ENCODE assay signal across 8 mouse cellular contexts in genomic region chr3:82145126-82145901, GRCm38 (mm10). TPM values are rescaled to one million over a fixed set of nuclear protein-coding genes. Genes with fewer than 3 reads are reported as not detected.
DNase-seq lines count a peak whose midpoint lies in the region; ATAC-seq lines count a peak whose summit lies in the region.

Gene Gucy1a1, minus strand, starts transcription at chr3:82145789.

- H3K9me3 ChIP-seq in hindbrain, embryonic 14.5 days (ENCODE audit: control insufficient read depth, low read length): no peaks in the 10 kb centered on the region

- peak within 1 kb of the TSS; percentile 26; the same call in 1 of the 2 replicates for H3K27ac ChIP-seq in hindbrain, embryonic 14.5 days

- peak; percentile 86 for ATAC-seq in hindbrain, embryonic 14.5 days (ENCODE audit: low FRiP score)
- ATAC-seq in erythroid progenitor cell, adult 5-6 weeks (replicated peaks; ENCODE audit: low FRiP score, poor library complexity, severe bottlenecking): no peak

- H3K36me3 ChIP-seq in hindbrain, embryonic 14.5 days (replicated peaks; ENCODE audit: control insufficient read depth, insufficient read depth): no peaks in the 10 kb centered on the region

- peak within 1 kb of the TSS; percentile 64 for H3K9ac ChIP-seq in hindbrain, embryonic 14.5 days

- DNase-seq in MN1 (ENCODE audit: low spot score): peak; percentile 49
- peak; percentile 60 to 68 for DNase-seq in cerebellum, postnatal 10 days
- DNase-seq in frontal cortex, postnatal 36 days (ENCODE audit: low spot score in 2 of 2): peak; percentile 54 to 63
- DNase-seq in hindbrain, embryonic 14.5 days (ENCODE audit: low spot score): peak; percentile 34
- peak; percentile 26 for DNase-seq in left cerebral cortex, adult 11 months (ENCODE audit: low spot score)
- DNase-seq in lung, postnatal 14 days: peak; percentile 60
- DNase-seq in right cerebral cortex, postnatal 10 days (ENCODE audit: low spot score in 2 of 2): peak; percentile 81 to 85

- under 1% methylated on average over 36 of the region's 36 CpGs for WGBS in hindbrain, embryonic 14.5 days

- no peaks in the 10 kb centered on the region for H3K27me3 ChIP-seq in hindbrain, embryonic 14.5 days (ENCODE audit: control insufficient read depth, insufficient read depth, low read length)

- H3K4me2 ChIP-seq in hindbrain, embryonic 14.5 days (replicated peaks): peak within 1 kb of the TSS; percentile 97

- no peaks in the 10 kb centered on the region; the same call in 1 of the 2 replicates for H3K4me1 ChIP-seq in hindbrain, embryonic 14.5 days (replicated peaks; ENCODE audit: control insufficient read depth, insufficient read depth, low read length)

- H3K4me3 ChIP-seq in hindbrain, embryonic 14.5 days (replicated peaks; ENCODE audit: low read length): peak within 1 kb of the TSS; percentile 46

RNA-seq across cellular contexts. Expression of gene Gucy1a1, which starts in this region (rescaled TPM):
- 21.9 and 27.8 TPM in 2 replicates for polyA plus RNA-seq in hindbrain, embryonic 14.5 days (2014; fragmentation: Nextera tagmentation; extraction: Ambion mirVana)
- total RNA-seq in erythroid progenitor cell, adult 5-6 weeks (2015; ENCODE audit: low replicate concordance): 1.4 TPM in 1 of 2 replicates, not detected in the other
- not detected in 2 replicates for total RNA-seq in erythroid progenitor cell, adult 5-6 weeks (2017; ENCODE audit: low replicate concordance)

Comparison
In these comparisons a context has a peak if more than half of its experiments do, and no peak if none do; other contexts are left out.
1. DNase-seq: peak in every context shown above with its lines; median percentile 83 in right cerebral cortex, postnatal 10 days; 64 in cerebellum, postnatal 10 days; 60 in lung, postnatal 14 days; 58 in frontal cortex, postnatal 36 days; 49 in MN1; 34 in hindbrain, embryonic 14.5 days; 26 in left cerebral cortex, adult 11 months.